Mouse (Mus musculus): ENCODE data around the gene Igfbp3. TPM values are rescaled to one million over a fixed set of nuclear protein-coding genes. Genes with fewer than 3 reads are reported as not detected.

The Igfbp3 gene
- polyA plus RNA-seq, 1 experiment from 2014 or later: 70.4 TPM

DNA sequence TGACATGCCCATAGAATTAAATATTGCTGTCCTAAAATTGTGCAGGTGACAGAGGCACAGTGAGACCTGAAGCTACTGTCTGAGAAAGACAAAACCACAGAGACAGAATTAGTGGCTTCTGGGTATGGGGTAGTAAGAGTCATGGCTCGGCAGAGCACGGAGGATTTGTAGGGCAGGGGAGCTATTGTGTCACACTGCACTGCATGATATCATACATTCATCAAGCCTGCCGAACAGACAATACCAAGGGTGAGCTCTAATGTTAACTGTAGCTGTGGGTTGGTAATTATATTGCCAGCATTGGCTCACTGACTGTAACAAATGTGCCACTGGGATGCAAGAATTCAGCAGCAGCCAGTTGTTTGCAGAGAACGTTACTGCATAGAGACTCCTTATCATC is 49.3 kb downstream of the Igfbp3 start:
- Histone ChIP-seq H3K27ac (ENCODE audit: low read depth, low read length) (no peak overlapping the region), H3K36me3 (ENCODE audit: control insufficient read depth, insufficient read depth, low read length) (no peaks in the 10 kb centered on the region), H3K4me3 (ENCODE audit: low read length) (no peak overlapping the region), H3K4me2 (replicated peaks; ENCODE audit: low read depth, low read length) (no peak overlapping the region), H3K9ac (ENCODE audit: low read depth, low read length) (no peak overlapping the region), H3K4me1 (ENCODE audit: control insufficient read depth, insufficient read depth, low read length) (no peaks in the 10 kb centered on the region), H3K9me3 (ENCODE audit: control insufficient read depth, low read length) (no peaks in the 10 kb centered on the region), H3K27me3 (ENCODE audit: control insufficient read depth, insufficient read depth, low read length) (no peaks in the 10 kb centered on the region)
- WGBS: 62% methylated on average over 4 of the region's 4 CpGs
- no peak for ATAC-seq (ENCODE audit: low FRiP score, low TSS enrichment)

GRCm38 (mm10) chr11:7161502-7162174 is 52.1 kb downstream of the Igfbp3 start:
- H3K36me3 ChIP-seq (ENCODE audit: control insufficient read depth, insufficient read depth, low read length): no peaks in the 10 kb centered on the region
- no peak overlapping the region for H3K9ac ChIP-seq (ENCODE audit: low read depth, low read length)
- no peaks in the 10 kb centered on the region for H3K9me3 ChIP-seq (ENCODE audit: control insufficient read depth, low read length)
- no peaks in the 10 kb centered on the region for H3K4me1 ChIP-seq (ENCODE audit: control insufficient read depth, insufficient read depth, low read length)
- no peak overlapping the region for H3K4me2 ChIP-seq (replicated peaks; ENCODE audit: low read depth, low read length)
- H3K4me3 ChIP-seq (ENCODE audit: low read length): no peak overlapping the region
- WGBS: 79% methylated on average over 8 of the region's 8 CpGs
- no peak overlapping the region for H3K27ac ChIP-seq (ENCODE audit: low read depth, low read length)
- ATAC-seq (ENCODE audit: low FRiP score, low TSS enrichment): peak; percentile 41; the same call in 1 of the 2 replicates
- no peaks in the 10 kb centered on the region for H3K27me3 ChIP-seq (ENCODE audit: control insufficient read depth, insufficient read depth, low read length)

DNA sequence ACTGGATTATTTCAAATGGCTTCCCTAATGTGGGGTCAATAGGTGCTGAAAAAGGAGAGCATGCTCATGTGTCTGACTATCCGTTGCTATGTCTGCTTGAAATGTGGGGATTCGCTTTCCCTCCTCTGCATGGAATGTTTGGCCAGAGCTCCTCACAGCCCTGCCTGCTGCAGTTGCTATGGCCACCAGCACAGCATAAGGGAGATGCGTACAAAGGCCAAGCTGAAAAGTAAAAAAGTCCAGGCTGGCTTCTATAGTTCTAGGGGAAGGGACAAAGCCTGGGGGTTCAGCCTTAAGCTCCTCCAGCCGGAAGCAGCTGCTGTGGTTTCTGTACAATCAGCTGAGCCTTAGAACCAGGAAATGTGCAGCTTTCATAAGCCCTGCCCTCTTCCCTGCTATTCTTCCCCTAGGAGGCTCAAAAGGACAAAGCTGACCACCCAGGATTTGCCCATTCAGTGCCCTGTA is 53.1 kb downstream of the Igfbp3 start:
- WGBS: 47% methylated on average over 4 of the region's 4 CpGs
- Histone ChIP-seq H3K4me1 (ENCODE audit: control insufficient read depth, insufficient read depth, low read length) (no peaks in the 10 kb centered on the region), H3K27me3 (ENCODE audit: control insufficient read depth, insufficient read depth, low read length) (no peaks in the 10 kb centered on the region), H3K27ac (ENCODE audit: low read depth, low read length) (no peak overlapping the region; the same call in 1 of the 2 replicates), H3K4me2 (replicated peaks; ENCODE audit: low read depth, low read length) (no peak overlapping the region), H3K4me3 (ENCODE audit: low read length) (no peak overlapping the region), H3K36me3 (ENCODE audit: control insufficient read depth, insufficient read depth, low read length) (no peaks in the 10 kb centered on the region), H3K9me3 (ENCODE audit: control insufficient read depth, low read length) (no peaks in the 10 kb centered on the region), H3K9ac (ENCODE audit: low read depth, low read length) (no peak overlapping the region)
- ATAC-seq (ENCODE audit: low FRiP score, low TSS enrichment): peak; percentile 42

- H3K9ac ChIP-seq (ENCODE audit: low read depth, low read length): no peak overlapping the region
- no peak overlapping the region for H3K27ac ChIP-seq (ENCODE audit: low read depth, low read length)
- 61% methylated on average over 6 of the region's 6 CpGs for WGBS
- no peak for ATAC-seq (ENCODE audit: low FRiP score, low TSS enrichment)
- no peaks in the 10 kb centered on the region for H3K27me3 ChIP-seq (ENCODE audit: control insufficient read depth, insufficient read depth, low read length)
- H3K4me1 ChIP-seq (ENCODE audit: control insufficient read depth, insufficient read depth, low read length): no peaks in the 10 kb centered on the region
- no peak overlapping the region for H3K4me2 ChIP-seq (replicated peaks; ENCODE audit: low read depth, low read length)
- H3K9me3 ChIP-seq (ENCODE audit: control insufficient read depth, low read length): no peaks in the 10 kb centered on the region
- H3K36me3 ChIP-seq (ENCODE audit: control insufficient read depth, insufficient read depth, low read length): no peaks in the 10 kb centered on the region
- H3K4me3 ChIP-seq (ENCODE audit: low read length): no peak overlapping the region
Measured at GRCm38 (mm10) chr11:7160146-7160545, 53.6 kb downstream of the Igfbp3 start.

GRCm38 (mm10) chr11:7158196-7158595 is 55.5 kb downstream of the Igfbp3 start:
- H3K4me3 ChIP-seq (ENCODE audit: low read length): no peak overlapping the region
- H3K27ac ChIP-seq (ENCODE audit: low read depth, low read length): no peak overlapping the region
- no peak for ATAC-seq (ENCODE audit: low FRiP score, low TSS enrichment)
- no peaks in the 10 kb centered on the region for H3K36me3 ChIP-seq (ENCODE audit: control insufficient read depth, insufficient read depth, low read length)
- H3K27me3 ChIP-seq (ENCODE audit: control insufficient read depth, insufficient read depth, low read length): no peaks in the 10 kb centered on the region
- no peaks in the 10 kb centered on the region for H3K4me1 ChIP-seq (ENCODE audit: control insufficient read depth, insufficient read depth, low read length)
- no peak overlapping the region for H3K4me2 ChIP-seq (replicated peaks; ENCODE audit: low read depth, low read length)
- 87% methylated on average over 6 of the region's 6 CpGs for WGBS
- no peaks in the 10 kb centered on the region for H3K9me3 ChIP-seq (ENCODE audit: control insufficient read depth, low read length)
- no peak overlapping the region for H3K9ac ChIP-seq (ENCODE audit: low read depth, low read length)

DNA sequence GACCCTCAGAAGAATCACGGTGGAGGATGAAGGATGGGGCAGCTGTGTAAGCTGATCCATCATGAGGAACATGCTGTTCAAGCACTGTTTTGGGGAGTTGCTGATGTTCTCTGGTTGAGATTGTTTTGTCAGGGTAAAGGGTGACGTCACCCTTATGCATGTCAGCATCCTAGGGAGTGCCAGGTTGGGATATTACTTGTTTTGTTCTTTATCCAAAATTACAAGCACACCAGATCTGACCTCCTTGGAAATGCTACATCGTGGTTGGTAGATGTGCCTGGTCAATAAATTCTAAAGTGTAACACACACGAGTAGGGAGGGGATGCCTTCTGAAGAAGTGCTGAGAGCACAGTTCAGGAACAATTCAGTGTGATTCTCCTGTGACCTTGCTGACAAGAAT is 57.3 kb downstream of the Igfbp3 start:
- Histone ChIP-seq H3K4me1 (ENCODE audit: control insufficient read depth, insufficient read depth, low read length) (no peaks in the 10 kb centered on the region), H3K9ac (ENCODE audit: low read depth, low read length) (no peak overlapping the region), H3K27me3 (ENCODE audit: control insufficient read depth, insufficient read depth, low read length) (no peaks in the 10 kb centered on the region), H3K4me2 (replicated peaks; ENCODE audit: low read depth, low read length) (no peak overlapping the region), H3K9me3 (ENCODE audit: control insufficient read depth, low read length) (no peaks in the 10 kb centered on the region), H3K4me3 (ENCODE audit: low read length) (no peak overlapping the region), H3K36me3 (ENCODE audit: control insufficient read depth, insufficient read depth, low read length) (no peaks in the 10 kb centered on the region), H3K27ac (ENCODE audit: low read depth, low read length) (no peak overlapping the region)
- 25% methylated on average over 4 of the region's 4 CpGs for WGBS
- no peak for ATAC-seq (ENCODE audit: low FRiP score, low TSS enrichment)

Other genes with a start within 250 kb of the Igfbp3 start
- 1.2 and 2.3 TPM in 2 replicates for gene Adcy1, start 150.4 kb downstream of the Igfbp3 start, polyA plus RNA-seq (2014; fragmentation: Nextera tagmentation; extraction: Ambion mirVana)
- gene Gm11985, start 25.4 kb downstream of the Igfbp3 start, polyA plus RNA-seq (2014; fragmentation: Nextera tagmentation; extraction: Ambion mirVana): not detected in 2 replicates
- gene Igfbp1, start 16.1 kb downstream of the Igfbp3 start, polyA plus RNA-seq (2014; fragmentation: Nextera tagmentation; extraction: Ambion mirVana): 2.5 and 3.3 TPM in 2 replicates